Mouse (Mus musculus) left cerebral cortex, adult 11 months (tissue): Measurements from ENCODE around the gene Gm5269.
A peak's percentile ranks its signal among the peaks of the same experiment; 100 is the strongest.

ENCODE experiments used
- DNase-seq: peaks from one replicate; pipeline ENCODE4 v3.0.0; 2022; ENCODE audit warnings: low spot score

The Gm5269 gene

DNA sequence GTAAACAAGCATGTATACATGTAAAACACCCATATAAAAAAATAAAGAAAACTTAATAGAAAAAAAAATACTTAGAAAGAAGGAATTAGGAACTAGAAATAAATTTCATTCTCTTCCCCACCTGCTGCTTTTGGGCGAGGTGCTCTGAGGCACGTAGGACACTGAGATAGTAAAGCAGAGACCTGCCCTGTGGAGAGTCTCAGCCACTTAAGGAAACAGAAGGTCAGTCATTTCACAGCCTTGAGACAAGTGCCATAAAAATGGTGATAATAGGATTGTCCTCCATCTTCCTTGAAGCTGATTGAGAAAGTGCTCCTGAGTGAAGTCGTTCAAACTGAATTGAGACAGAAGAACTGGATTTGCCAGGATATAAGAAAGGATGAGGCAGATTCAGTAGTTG, 12.6 kb downstream of the Gm5269 start:
- DNase-seq, result no peak

DNA sequence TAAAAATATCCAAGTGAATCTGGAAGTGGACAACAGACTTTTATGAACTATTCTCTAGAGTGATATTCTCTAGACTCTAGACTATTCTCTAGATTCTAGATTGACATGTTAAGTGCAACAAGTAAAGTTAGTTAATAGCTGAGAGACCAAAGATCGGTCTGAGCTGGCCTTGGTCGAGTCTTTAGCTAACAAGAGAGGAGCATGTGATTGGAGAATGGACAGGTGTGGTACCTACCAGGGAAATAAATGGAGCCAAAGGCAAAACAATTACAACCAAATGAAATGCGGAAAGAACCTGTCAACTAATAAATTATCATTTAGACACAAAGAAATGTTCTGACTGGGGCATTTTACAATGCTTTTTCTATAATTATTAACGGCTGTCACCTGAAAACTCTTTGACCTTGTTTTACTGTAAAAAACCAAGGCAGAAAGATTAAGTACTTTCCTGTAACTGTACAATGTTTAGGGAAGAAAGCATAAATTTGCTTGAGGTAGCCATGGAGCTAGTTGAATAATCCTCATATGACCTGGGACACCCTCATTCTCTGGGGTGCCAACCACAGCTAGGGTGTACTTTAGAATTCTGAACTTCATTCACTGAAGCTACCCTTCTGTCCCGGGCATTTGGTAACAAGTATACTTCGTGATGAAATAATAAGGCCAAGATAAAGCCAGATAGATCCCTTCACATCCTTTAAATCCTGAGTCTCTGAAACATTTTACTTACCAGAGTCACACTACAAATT, 13.4 kb downstream of the Gm5269 start:
- DNase-seq, result no peak

DNA sequence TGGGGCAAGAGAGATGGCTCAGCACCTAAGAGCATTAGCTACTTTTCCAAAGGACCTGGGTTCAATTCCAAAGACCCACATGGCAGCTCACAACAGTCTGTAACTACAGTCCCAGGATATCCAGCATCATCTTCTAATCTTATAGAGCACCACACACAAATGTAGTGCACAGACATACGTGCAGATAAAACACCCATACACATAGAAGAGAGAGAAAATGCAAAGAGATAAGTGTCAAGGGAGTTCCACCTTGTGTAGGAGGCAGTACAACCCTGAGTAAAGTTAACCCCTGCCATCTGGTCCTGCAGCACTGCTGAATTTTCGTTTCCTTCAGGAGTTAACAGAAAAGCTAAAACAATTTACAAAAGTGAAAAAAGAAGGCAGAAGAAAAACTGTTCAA, 14.4 kb downstream of the Gm5269 start:
- no peak for DNase-seq

DNA sequence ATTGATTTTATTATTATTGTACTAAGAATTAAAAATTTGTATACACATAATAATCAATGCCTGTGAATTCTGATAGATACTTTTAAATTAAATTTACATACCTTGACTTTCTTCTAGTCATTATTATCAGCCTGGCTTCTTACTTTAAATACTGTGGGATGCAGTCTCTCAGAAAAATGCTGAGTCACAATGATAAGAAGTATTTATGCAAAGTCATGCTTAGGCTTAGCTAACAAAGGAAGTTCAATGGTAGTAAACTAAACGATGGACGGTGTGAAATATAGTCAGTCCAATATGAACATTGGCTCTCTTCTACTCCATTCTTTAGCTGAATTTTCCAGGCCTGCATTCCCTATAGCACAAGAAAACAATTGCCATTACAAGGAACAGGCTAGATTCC, 16.8 kb downstream of the Gm5269 start:
- DNase-seq, result no peak

DNA sequence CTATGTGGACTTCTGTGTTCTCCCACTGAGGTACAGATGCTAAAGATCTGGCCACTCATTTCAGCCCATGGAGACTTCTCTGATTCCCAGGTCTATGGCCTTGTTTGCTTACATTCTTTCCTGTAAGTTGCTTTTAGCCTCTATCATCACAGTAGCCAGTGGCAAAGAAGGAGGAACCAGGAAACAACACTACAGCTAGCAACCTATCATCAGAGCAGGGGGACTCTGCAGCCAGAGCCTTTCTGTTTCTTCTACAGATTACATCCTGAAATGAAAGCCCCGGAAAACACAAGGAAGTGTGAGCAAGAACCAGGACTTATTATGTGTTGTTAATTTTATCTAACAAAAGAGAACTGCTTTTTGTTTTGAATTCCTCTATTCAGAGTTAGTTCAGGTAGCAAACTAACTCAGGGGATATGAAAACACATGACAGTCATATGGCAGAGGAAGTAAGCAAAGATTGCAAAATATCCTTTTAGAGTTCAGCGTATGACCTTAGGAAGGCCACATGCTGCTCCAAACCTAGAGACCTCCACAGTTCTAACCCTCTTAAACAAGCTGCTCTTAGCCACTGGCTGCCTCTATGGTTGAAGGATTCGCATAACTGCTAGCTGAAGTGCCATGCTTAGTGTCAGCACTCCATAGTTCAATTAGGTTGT, 21.5 kb downstream of the Gm5269 start:
- DNase-seq, result no peak

DNA sequence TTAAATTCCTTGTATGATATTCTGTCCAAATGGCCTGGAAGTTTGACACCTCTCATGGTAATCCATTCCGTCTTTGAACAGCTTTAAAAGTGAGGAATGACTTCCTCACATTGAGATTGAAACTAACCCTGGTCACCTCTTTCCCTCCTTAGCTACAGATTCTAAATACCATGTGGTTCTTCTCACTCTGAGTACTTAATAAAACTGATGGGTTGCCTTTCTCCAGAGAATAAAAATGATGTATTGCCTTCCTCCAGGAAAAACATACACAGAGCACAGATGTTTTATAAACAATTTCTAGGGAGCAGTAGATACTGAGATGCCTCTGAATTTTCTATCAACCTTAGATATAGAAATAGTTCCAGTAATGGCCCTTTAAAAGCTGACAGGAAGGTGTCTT, 22.0 kb downstream of the Gm5269 start:
- DNase-seq, result no peak

DNA sequence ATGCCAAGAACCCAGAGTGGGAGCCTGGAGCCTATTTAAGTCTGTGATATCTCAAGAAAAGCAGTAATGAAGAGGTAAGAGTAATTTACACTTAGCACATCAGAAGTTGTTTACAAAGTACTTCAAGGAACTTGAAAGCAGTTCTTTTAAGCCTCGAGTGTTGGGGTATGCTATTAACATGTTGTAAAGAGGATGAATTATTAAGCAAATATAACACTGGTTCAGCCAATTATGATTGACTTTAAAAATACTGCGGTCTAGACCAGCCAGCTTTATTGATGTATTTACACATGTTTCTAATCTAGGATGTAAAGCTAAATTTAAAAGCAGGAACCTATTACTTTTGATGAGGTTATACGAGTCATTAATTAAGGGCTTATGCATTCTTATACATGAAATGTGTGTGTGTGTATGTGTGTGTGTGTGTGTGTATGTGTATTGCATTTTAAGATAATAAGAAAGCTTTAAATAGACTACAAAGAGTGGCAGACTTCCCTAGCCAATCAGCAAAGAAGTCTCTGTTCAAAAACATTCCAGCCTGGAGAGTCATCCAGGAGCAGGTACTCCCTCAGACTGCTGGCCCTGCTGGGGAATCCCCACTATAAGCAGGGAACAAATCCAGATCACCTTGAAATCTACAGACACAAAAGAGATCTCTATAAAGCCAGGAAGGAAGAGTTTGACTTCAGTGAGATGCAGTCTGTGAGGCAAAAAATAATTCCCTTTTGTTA, 23.6 kb downstream of the Gm5269 start:
- DNase-seq, result no peak

DNA sequence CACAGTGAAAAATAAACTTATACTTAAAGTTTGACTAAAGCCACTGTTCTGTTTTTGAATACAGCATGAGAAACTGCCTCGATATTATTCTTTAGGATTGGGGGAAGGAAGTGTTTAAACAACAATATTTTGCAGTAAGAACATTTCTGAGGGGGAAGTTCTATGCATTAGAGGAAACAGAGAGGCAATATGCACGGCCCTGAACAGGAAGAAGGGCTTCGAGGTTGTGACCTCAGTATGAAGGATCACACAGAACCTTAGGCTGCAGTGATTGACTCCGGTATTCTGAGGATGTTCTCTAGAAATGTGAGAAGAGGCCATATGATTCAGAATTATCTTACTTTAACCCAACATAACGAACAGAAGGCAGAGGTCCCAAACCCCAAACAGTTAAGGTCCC, 24.3 kb downstream of the Gm5269 start:
- DNase-seq, result no peak

DNA sequence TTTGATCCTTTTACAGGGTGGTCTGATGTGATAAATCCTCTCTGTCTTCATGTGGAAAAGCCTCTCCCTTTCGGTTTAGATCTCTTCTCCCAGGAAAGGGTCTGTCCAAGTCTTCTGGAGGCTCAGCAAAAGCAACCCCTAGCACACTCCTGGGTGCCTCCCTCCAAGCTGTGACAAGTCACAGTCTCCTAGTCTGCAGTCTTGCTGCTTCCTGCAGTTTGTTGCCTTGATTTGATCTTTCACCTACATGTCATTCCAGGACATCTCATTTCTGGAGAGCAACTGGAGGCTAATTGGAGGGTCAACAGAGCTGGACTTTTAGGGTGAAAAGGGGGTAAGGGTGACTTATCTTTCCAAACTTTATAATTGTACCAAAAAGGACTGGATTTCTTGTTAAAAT, 24.8 kb downstream of the Gm5269 start:
- no peak for DNase-seq

DNA sequence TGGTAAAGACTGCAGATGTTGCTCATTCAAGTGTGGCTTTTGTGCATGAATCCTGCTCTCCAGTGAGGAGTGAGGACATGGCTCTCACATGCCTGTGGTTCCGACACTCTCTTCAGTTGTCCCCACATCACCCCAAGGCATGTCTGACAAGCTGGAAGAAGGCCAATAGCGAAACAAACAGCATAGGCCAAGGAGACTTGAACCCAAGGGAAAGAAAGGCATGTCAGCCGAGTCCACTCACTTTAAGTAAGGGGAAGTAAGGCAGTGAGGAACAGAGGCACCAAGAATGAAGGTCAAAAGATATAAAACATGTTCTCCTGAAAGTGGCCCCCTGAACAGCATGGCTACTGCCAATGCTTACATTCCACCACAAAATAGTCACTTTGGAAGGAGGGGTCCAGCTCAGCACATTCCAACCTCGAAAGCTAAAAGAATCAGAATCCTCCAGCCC, 25.5 kb downstream of the Gm5269 start:
- DNase-seq, result no peak

DNA sequence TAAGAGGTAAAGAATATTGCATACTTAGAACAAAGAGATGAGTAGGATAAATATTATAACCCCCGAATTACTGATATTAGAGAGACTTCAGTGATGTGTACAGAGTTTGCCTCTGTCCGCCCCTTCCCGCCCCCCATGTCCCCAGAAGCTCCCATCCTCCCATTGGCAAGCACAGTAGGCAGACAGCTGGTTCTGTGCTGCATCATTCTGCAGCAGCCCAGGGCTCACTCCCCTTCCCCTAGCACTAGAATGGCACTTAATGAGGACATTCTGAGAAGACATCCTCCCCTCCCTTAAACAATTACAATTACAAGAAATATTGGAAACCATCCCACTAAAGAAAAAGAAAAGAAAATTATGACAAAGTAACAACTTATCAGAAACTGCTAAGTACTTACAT, 26.4 kb downstream of the Gm5269 start:
- DNase-seq, result no peak

DNA sequence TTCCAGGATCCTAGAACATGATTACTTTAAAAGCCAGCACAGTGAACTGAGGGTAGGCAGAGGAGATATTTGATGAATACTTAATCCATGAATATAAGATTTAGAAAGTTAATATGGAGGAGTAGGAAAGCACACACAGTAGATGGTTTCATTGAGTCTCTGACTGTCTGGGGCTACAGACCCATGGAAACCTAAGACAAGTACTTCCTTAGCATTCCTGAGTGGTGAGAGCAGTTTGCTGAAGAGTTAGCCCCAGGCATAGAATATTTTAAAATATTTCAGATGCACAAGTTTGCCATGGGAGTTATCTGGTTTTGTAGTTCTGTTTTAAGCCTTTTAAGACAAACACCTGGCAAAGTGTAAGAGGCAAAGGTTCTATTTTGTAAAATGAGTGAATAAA, 28.9 kb downstream of the Gm5269 start:
- DNase-seq, result no peak

DNA sequence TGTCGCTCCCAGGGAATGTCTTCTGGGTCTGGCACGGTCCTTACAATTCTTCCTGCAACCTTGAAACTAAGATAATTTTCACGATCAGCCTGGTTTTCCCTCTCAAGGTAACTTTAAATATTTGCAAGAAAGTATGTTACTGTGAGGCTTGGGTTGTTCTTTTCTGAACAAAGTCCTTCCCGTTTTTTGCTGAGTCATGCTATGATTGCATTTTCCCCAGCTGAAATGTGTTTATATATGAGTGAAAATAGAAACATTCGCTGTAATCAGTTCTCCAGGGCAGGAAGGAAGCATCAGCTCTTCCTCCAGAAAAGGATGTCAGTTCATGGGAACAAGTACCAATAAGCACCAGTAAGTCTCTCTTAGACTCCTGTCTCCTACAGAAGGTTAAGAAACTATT, 29.7 kb downstream of the Gm5269 start:
- DNase-seq, result no peak

DNA sequence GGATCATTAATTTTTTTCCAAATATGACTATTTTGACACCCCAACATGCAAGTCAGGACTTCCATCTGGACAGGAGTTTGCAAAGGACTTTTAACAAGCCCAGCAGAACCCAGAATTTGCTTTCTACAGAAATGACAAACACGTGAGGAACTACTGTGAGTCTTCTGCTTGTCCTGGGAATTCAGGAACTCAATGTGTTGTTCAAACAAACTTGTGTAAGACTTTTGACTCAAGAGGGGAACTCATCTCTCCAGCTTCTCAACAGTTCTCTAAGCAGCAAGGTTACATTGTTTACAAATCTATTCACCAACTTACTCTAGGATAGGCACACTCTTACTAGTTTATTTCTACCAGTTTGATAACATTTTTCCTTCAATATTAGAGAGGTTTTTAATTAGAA, 32.0 kb downstream of the Gm5269 start:
- no peak for DNase-seq

DNA sequence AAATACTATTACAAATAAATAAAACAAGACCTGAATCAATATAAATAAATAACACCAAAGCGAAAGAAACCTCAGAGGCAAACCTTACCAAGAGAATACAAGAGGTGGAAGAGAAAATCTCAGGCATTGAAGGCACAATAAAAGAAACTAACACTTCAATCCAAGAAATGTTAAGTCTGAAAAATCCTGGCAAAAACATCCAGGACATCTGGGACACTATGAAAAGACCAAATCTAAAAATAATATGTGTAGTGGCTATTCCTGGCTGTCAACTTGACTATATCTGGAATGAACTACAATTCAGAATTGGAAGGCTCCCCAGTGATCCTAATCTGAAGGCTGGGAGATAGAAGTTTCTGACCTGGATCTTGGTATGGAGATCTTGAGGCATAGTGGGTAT, 44.6 kb downstream of the Gm5269 start:
- DNase-seq, result peak; percentile 13
